Mouse (Mus musculus): Measurements from ENCODE around the gene Gdpd5. TPM values are rescaled to one million over a fixed set of nuclear protein-coding genes. Genes with fewer than 3 reads are reported as not detected.

Gene Gdpd5
- total RNA-seq (2023) = 1 to 10 TPM; 2.6 to 4.0 TPM

DNA sequence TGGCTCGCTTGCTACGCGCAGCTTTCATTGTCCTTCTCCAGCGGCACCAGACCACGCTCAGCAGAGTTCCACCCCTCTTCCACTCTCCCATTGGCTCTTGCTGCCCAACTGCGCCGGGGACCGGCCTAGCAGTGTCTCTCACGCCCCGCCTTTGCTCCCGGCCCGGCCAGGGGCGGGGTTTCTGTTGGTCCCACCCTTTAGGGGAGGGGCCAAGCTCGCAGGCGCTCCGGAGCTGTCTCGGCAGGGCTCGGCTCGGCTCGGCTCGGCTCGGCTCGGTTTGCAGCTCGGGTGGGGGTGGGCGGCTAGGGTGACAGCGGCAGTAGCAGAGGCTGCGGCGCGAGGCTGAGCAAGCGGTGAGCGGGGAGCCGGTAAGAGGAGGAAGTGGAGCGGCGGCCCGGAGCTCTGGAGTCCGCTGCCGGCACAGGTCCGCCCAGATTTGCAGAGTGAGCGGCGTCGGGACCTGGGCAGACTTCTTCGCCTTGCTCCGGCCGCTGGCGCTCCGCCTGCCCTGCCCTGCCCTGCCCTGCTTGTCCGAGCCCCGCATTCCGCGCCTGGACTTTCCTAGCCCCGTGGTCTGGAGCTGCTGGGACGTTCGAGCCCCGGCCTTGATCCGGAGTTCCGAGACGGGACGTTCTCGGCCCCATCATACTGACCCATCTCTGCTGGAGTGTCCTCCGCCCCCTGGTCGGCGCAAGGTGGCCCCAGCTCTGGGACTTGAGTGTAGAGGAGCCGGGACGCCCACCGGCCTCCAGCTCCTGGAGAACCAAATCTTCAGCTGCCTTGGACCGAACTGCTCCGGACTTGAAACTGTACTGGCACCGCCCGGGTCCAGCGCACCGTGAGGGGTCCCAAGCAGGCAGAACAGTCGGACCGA is at the start of gene Gdpd5:
TSS of gene Gdpd5 (plus strand) at position 201 of the 874 bp plus-strand sequence.

DNA sequence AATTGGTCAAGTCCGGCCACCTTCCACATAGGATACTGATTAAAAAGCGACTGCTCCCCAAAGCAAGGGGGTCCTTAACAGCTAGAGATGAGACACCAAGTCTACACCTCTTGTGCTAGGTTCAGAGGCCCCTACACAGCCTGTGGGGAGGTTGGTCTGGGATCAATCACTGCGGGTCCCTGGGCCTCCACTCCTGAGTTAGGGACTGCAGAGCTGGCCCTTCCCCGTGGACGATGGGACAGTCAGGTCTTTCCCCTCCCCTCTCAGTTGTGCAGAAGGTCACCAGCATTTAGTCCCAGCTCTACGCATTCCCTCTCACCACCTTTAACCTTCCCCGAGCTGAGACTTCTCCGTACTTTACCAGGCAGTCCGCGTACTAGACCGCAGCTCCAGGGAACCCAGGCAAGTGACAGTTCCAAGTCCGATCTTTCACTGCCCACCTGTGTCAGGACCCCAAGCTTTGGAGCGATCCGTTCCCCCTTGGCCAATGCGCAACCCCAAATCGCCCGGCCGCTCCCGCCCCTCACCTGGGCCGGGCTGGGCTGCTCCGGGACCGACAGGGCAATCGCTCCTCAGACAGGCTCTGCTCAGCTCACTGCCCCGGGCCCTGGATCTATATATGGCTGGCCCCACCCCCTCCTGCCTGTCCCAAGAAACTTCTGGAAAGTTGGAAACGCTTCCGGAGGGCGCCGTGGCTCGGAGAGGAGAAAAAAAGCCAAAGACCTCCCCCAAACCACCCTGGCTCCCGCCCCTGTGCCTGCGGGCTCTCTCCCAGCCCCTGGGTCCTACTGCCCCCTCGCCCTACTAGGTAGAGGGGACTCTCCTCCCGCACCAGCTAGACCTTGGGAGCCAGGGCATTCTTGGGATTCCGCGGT is 28.5 kb upstream of the Gdpd5 start, which contains the start of gene Serpinh1:
TSS of gene Serpinh1 (minus strand) at position 714 of the 875 bp plus-strand sequence.

GRCm38 (mm10) chr7:99465811-99466210 is 84.6 kb downstream of the Gdpd5 start, which contains the start of gene Klhl35:
Gene Klhl35, plus strand, starts transcription at chr7:99466004.

GRCm38 (mm10) chr7:99483271-99483923 is 102.2 kb downstream of the Gdpd5 start, which contains the start of gene Rps3:
Gene Rps3, minus strand, starts transcription at chr7:99483738.

Other genes with a start within 250 kb of the Gdpd5 start
- gene Uvrag, start 240.3 kb upstream of the Gdpd5 start, total RNA-seq (2023) = 100 to 1,000 TPM; 182 to 233 TPM
- gene Dgat2, start 198.7 kb upstream of the Gdpd5 start, total RNA-seq (2023) = under 1 TPM; 0.70 to 0.86 TPM
- not detected for gene Mogat2, start 142.8 kb upstream of the Gdpd5 start, total RNA-seq (2023)
- not detected for gene Map6, start 114.0 kb upstream of the Gdpd5 start, total RNA-seq (2023)
- gene Serpinh1, start 28.2 kb upstream of the Gdpd5 start, total RNA-seq (2023) = not detected
- 1 to 10 TPM; 1.4 to 1.8 TPM for gene Klhl35, start 84.6 kb downstream of the Gdpd5 start, total RNA-seq (2023)
- gene Rps3, start 102.3 kb downstream of the Gdpd5 start, total RNA-seq (2023) = 1,000 to 10,000 TPM; 1,157 to 1,170 TPM
- gene Arrb1, start 154.1 kb downstream of the Gdpd5 start, total RNA-seq (2023) = 10 to 100 TPM; 68.0 to 69.2 TPM
- under 1 TPM in 1 of 2 experiments, not detected in 1; 0.29 TPM for gene Tpbgl, start 245.7 kb downstream of the Gdpd5 start, total RNA-seq (2023)

All from B cell, adult 67 days (primary cell).